Mouse (Mus musculus) lung, embryonic 15.5 days (tissue): ENCODE data around the gene Gm26558. TPM values are rescaled to one million over a fixed set of nuclear protein-coding genes. Genes with fewer than 3 reads are reported as not detected.

ENCODE experiments used
- ATAC-seq: fragments of 200-750 bp; cut with Nextera tagmentation; 2 replicates; pipeline ENCODE4 v1.8.0; 2017; ENCODE audit warnings: moderate number of reproducible peaks, borderline replicate concordance; ENCODE audit not compliant: low FRiP score, low TSS enrichment; ENCODE audit errors: extremely low read depth
- H3K27ac ChIP-seq: fragments of 300-500 bp; sonication (generic); 2 replicates; pipeline ENCODE4 v1.5.1; 2015; ENCODE audit warnings: moderate library complexity, mild to moderate bottlenecking, inconsistent platforms
- H3K27me3 ChIP-seq: fragments of 300-500 bp; sonication (generic); 2 replicates; pipeline ENCODE4 v1.6.1; 2015; ENCODE audit warnings: inconsistent platforms
- H3K36me3 ChIP-seq: fragments of 300-500 bp; sonication (generic); 2 replicates; pipeline ENCODE4 v1.6.1; 2015; ENCODE audit warnings: inconsistent platforms
- H3K4me1 ChIP-seq: fragments of 300-500 bp; sonication (generic); 2 replicates; pipeline ENCODE4 v1.6.1; 2015; ENCODE audit warnings: inconsistent platforms
- H3K4me2 ChIP-seq: fragments of 300-500 bp; sonication (generic); 2 replicates; pipeline ENCODE4 v1.6.1; 2015; ENCODE audit warnings: inconsistent platforms, mild to moderate bottlenecking, moderate library complexity
- H3K4me3 ChIP-seq: fragments of 300-500 bp; sonication (generic); 2 replicates; pipeline ENCODE4 v1.5.1; 2015; ENCODE audit warnings: mild to moderate bottlenecking, inconsistent platforms
- H3K9ac ChIP-seq: fragments of 300-500 bp; sonication (generic); 2 replicates; pipeline ENCODE4 v1.6.1; 2015; ENCODE audit warnings: inconsistent platforms
- H3K9me3 ChIP-seq: fragments of 300-500 bp; sonication (generic); 2 replicates; pipeline ENCODE4 v1.6.1; 2016; ENCODE audit warnings: inconsistent platforms
- WGBS: fragments of 180-500 bp; shearing (Covaris S2); methylation state at CpG from one replicate; pipeline ENCODE4 v1.1.7; 2015; 5-methylcytosine and 5-hydroxymethylcytosine counted together
- polyA plus RNA-seq: library from polyadenylated mRNA; unstranded; fragments of >200 nt; fragmentation: Nextera tagmentation; extraction: Ambion mirVana; gene quantifications from 2 replicates; pipeline ENCODE4 v1.2.1, GENCODE M21; 2015

Gm26558 gene
- polyA plus RNA-seq, 1 experiment from 2014 or later = 5.0 TPM

DNA sequence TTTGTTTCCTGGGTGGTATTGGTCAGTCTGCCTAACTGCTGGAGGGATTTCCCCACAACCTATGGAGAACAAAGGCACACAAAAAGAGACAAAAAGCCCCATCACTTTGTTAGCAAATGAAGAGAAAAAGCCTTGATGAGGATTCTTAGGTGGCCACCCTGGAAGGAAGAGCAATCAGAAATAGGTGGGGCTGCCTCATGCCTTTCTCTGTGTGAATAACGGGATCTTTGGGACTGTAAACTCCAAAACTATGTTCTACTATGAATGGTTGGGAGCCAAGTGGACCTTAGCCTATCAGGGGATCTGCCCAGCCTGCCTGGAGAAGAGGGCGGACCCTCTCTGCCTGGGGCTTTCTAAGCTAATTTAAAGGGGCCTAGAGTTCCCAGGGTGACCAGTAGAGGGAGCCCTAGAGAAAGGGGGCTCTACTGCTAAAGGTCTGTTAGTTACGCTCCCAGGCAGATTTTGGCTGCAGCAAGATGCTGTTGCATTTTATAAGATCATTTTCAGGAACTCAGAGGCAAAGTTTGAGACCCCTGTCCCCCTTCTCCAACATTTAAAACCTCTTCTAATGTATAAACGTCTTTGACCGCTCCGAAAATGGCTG, 42.6 kb downstream of the Gm26558 start:
- H3K27ac ChIP-seq = no peak overlapping the region
- H3K4me2 ChIP-seq = no peak overlapping the region
- no peaks in the 10 kb centered on the region for H3K36me3 ChIP-seq
- H3K4me3 ChIP-seq = no peak overlapping the region
- H3K27me3 ChIP-seq = no peaks in the 10 kb centered on the region
- no peak for ATAC-seq
- no peaks in the 10 kb centered on the region for H3K4me1 ChIP-seq
- no peak overlapping the region for H3K9ac ChIP-seq
- 89% methylated on average over 6 of the region's 6 CpGs for WGBS
- no peaks in the 10 kb centered on the region for H3K9me3 ChIP-seq

- no peak for ATAC-seq
- 66% methylated on average over 3 of the region's 3 CpGs for WGBS
These were observed 45.3 kb downstream of the Gm26558 start for GRCm38 (mm10) chr2:70616617-70617016.

GRCm38 (mm10) chr2:70616076-70616475, 45.8 kb downstream of the Gm26558 start:
- no peak overlapping the region for H3K27ac ChIP-seq
- 71% methylated on average over 2 of the region's 2 CpGs for WGBS
- H3K27me3 ChIP-seq = no peaks in the 10 kb centered on the region
- ATAC-seq = no peak
- H3K4me2 ChIP-seq = no peak overlapping the region
- H3K36me3 ChIP-seq = no peaks in the 10 kb centered on the region
- H3K4me1 ChIP-seq = no peaks in the 10 kb centered on the region
- H3K4me3 ChIP-seq = no peak overlapping the region
- H3K9ac ChIP-seq = no peak overlapping the region
- H3K9me3 ChIP-seq = no peaks in the 10 kb centered on the region

More at GRCm38 (mm10) chr2:70616617-70617016, 45.3 kb downstream of the Gm26558 start:
- H3K9ac ChIP-seq = no peak overlapping the region
- no peak overlapping the region for H3K4me2 ChIP-seq
- no peaks in the 10 kb centered on the region for H3K36me3 ChIP-seq
- no peaks in the 10 kb centered on the region for H3K27me3 ChIP-seq
- no peak overlapping the region for H3K27ac ChIP-seq
- H3K4me1 ChIP-seq = no peaks in the 10 kb centered on the region
- no peaks in the 10 kb centered on the region for H3K9me3 ChIP-seq
- no peak overlapping the region for H3K4me3 ChIP-seq

GRCm38 (mm10) chr2:70614745-70615351, 47.1 kb downstream of the Gm26558 start:
- no peak for ATAC-seq
- Histone ChIP-seq H3K9ac (no peak overlapping the region), H3K4me3 (no peak overlapping the region), H3K27ac (no peak overlapping the region), H3K4me1 (no peaks in the 10 kb centered on the region), H3K9me3 (no peaks in the 10 kb centered on the region), H3K27me3 (no peaks in the 10 kb centered on the region), H3K4me2 (no peak overlapping the region), H3K36me3 (no peaks in the 10 kb centered on the region)
- 76% methylated on average over 7 of the region's 7 CpGs for WGBS

Other genes with a start within 250 kb of the Gm26558 start
- gene Sp5, start 187.2 kb downstream of the Gm26558 start, polyA plus RNA-seq = 9.3 TPM in 2 replicates
- gene Erich2, start 153.3 kb downstream of the Gm26558 start, polyA plus RNA-seq = 6.9 and 7.6 TPM in 2 replicates
- gene Gad1, start 109.0 kb downstream of the Gm26558 start, polyA plus RNA-seq = 0.09 and 0.38 TPM in 2 replicates
- gene Gorasp2, start 532 bp downstream of the Gm26558 start, polyA plus RNA-seq = 173 and 177 TPM in 2 replicates
- 29.5 and 33.2 TPM in 2 replicates for gene Tlk1, start 163.6 kb upstream of the Gm26558 start, polyA plus RNA-seq